Mouse (Mus musculus) frontal cortex, postnatal 10 days (tissue): ENCODE data around the gene Fam129a.
"Not testable (repeated sequence)": the region's sequence is repeated elsewhere in the genome, so short reads cannot be mapped to it uniquely, and the experiment has no call there.

Source experiments
- DNase-seq, 2 experiments: peaks; one replicate each; pipeline ENCODE4 v3.0.0; 2022; ENCODE audit warnings: low spot score in 2 of 2, mixed read lengths in 1 of 2

Gene Fam129a

DNA sequence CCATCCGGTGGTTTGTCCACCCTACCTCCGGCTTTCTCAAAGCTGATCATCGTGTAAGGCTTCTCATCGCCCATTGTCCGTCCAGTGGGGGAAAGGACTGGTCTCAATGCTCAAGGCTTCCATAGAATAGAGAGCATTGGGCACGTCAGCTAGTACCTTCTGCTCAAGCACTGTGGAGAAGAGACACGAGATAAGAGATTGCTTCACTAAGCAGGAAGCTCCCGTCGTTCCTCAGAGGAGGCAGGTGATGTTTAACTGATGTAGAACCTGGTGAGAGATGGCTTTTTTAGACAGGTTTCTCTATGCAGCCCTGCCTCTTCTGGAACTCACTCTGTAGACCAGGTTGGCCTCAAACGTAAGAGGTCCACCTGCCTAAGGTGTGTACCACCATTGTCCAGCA lies 93.4 kb downstream of the Fam129a start:
- DNase-seq, result no peak

DNA sequence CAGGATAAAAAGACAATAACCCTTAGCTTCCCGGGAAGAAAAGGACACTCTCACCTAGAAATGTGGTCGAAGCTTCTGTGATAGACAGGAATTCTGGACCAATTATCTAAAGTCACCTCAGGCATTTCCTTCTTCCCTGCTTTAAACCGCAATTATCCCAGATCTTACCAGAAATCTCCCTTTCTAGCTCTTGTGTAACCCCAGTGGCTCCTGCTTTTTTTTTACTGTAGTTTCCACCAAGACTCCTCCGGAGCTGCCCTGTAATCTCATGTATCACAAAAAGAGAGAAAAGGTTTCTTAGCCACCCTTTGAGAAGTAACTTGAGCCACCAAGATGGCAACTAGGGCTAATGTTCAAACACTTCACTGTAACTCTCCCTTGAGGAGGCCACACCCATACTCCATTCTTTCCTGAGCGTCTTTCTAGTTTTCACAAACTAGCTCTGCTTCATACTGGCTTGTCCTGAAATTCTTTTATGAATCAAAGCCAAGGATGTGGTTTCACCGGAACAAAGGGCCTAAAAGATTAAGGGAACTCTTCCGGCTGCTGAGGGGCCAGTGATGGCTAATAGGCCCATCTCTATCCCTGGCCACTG lies 93.9 kb downstream of the Fam129a start:
- no peak for DNase-seq

DNA sequence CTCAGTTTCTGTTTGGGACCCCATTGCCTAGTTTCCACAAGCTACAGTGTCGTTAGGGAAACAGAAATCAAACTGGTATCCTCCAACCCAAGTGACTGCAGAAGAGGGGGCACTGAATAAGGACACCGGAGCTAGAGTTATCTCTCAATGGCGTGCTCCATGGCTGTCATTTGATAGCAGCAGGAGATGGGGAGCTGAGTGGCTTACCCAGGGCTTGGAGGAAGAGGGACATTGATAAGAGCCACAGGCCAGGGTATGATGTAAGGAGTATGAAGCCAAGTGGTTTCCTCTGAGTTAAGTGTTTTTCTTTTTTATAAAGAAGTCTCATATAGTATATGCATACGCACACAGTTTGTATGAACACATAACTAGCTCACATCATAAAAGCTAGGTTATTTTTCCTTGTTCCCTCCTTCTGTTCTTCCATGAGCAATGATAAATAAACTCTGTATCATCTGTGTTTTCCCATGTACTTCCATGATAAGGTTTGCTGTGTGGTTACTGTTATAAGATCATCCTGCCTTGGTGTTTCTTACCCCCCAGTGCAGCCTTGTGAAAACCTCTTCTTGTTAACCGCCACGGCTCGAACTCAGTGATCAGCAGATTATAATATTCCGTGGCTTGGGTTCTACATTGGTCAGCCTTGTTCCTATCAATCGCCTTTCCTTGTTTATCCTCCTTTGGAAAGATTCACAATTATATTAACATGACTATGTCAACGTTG lies 96.5 kb downstream of the Fam129a start:
- DNase-seq, result no peak

DNA sequence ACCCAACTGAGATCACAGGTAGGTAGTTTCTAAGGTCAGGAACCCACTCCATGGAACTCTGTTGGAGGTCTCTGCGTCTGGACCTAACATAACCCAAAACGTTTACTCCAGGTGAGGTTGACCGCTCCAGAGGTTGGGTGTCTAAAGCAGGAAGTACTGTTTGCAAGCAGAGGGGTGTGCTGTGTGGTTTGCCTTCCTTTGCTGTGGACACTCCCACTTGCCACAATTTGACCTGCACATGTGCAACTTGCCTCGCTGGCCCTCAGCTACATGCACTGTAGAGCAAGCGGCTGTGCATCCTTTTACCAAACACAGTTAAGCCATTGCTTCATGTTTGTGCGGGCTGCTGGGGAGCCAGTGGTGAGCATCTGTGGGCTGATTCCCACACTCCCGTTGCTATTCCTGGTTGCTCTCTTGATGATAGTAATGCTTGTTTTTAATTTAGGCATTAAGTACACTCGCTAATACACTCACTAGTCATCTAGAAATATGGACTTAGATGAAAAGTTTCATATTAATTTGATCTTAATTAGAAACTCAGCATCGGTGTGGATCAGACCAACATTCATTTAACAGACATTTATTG lies 99.1 kb downstream of the Fam129a start:
- no peak for DNase-seq

DNA sequence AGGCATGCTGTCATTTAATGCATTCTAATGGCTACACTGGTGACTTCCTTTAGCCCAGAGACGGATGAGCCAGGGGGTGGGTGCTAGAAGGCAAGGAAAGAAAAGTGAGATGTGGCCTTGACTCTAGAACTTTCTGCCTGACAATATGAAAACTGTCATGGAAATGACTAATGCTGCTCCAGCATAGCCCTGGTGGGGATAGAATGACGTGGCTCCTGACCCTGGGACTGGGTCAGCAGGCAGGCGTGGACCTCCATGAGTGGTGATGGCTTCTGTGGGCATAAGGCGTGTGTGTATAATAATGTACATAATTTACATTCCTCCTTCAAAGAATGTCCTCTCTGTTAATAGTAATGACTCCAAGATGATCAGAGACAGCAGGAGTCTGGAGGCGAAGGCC lies 104.7 kb downstream of the Fam129a start:
- no peak for DNase-seq

DNA sequence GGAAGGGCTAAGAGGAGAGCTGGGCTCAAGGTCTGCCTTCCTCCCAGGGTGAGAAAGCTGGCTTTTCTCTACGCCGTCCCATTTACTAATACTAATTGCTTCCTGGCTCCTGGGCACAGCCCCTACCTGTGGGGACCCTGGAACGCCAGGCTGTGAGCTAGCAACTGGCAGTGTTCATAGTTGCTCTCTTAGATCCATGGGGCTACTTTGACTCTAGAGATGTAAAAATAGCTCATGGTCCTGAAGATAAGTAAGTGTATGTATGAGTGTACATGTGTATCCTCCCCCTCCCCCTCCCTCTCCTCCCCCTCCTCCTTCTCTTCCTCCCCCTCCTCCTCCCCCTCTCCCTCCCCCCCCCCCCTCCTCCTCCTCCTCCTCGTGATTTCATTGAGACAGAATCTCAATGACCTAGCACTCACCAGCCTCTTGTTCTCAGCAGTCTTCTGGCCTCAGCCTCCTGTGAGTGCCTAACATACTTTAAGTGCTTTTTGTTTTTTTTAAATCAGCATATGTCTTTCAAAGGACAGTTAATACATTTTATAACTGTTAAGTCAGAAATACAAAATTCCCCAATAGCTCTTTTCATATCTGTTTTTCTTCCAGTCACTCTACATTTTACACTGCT lies 106.3 kb downstream of the Fam129a start:
- DNase-seq, result no peak

DNA sequence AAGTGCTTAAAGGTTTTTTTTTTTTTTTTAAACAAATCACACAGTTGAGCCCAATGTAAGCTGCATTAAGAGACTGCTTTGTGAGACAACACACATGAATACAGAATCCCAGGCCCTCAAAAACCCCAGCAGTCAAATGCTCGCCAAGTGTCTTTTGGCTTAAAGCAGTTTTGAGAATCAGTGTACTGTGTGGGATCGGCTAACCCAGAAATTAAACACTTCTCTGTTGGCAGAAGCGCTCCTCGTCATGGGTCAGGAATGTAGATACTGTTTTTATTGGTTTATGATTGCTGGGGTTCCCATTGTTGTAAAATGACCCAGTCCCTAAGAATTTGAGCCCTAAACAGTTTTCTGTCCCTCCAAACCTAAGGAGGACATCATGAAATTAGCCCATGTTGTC lies 107.0 kb downstream of the Fam129a start:
- DNase-seq, result no peak

DNA sequence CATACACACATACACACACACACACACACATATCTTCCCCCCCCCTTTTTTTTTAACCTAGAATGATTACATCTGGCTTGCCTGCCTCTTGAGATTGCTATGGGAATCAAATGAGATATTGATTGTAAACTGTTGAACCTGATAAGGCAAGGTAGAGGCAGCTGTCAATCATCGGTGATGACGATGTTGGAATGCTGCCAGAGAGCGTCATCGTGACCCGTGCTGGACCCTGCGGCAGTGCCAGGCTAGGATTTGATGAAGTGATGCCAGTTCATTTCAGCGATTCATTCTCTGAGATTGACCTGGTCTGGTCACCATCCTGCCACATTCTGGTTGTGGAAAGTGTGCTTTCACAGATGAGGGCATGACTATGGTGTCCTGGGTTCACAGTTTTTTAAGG lies 108.2 kb downstream of the Fam129a start:
- DNase-seq, result no peak

DNA sequence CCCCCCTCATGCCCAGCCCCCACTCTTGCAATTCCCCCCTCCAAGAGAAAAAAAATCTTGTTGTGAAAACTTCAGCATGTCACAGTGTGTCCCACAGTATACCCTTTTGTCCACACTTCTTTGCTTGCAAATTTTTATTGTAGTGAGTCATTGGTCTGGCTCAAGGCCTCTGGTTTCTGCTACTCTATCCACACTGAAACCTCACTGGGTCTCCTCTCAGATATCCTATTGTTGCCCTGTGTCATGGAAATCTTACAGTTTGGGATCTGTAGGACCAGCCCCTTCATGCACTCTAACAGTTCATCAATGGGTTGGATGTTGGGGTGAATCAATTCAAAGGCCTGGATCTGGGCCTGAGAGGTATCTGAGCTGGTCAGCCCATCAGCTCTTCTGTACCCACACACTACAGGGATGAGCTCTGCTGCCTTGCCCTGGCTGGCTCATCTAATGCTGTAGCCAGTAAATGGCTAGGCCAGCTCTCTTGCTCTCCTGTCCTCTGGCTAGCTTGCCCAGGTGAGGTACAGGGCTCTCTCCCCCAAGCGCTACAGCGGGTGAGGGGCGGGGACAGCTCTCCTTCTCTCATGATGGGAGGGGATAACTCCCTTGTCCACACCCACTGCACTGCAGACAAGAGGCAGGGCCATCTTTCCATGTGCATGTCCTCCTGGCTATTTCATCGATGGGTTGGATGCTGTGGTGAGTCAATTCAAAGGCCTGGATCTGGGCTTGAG lies 109.1 kb downstream of the Fam129a start:
- no peak for DNase-seq

DNA sequence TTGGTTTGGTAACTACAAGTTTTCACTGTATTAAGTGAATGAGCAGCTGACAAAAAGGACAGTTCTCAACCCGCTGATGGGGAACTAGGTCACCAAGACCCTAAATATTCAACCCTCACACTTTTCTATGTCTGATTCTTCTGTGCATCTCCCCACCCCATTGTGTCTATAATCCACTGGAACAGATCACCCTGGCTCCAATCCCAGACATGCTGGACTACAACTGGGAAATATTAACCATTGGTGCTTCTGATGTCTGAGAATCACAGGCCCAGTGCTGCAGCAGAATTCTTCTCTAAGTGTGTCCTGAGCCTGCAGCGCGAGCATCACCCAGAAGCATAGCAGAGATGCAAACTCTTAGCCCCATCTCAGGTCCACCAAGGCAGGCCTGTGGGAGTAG lies 110.0 kb downstream of the Fam129a start:
- DNase-seq, result no peak

DNA sequence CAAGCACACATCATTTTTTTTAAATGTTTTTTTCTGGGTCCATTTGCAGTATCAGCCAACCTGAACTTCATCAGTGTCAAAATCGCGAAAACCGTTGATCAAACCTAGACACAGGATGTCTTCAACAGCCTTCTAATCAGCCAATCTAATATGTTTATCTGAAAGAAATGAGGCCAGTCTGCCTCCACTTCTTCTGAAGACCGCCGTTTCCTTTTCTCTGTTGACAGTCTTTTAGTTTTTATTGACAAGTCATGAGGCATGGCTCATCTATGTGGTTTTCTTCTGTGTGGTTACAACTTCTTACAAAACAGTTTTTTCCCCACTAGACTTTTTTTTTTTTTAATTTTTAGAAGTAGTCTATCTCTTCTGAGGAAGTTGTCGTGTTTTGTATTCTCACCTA lies 111.9 kb downstream of the Fam129a start:
- no peak for DNase-seq

DNA sequence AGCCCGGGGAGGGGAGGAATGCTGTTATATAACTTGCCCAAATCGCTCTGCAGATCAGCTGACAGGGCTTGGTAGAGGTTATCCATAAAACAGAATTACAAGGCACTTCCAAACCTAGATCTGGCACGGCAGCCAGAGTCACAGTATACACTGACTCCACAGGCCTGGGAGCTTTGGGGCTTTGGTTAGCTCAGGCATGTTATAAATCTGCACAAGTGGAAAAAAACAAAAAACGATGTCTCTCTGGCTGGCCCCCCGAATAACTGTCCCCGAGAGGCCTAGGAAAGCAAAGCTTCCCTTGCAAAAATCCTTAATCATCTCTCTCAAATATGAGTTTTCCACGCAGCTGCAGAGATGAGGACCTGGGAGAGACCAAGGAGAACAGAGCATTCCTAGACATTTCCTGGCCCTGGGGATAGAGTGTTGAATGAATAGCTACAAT lies 113.5 kb downstream of the Fam129a start:
- no peak for DNase-seq

DNA sequence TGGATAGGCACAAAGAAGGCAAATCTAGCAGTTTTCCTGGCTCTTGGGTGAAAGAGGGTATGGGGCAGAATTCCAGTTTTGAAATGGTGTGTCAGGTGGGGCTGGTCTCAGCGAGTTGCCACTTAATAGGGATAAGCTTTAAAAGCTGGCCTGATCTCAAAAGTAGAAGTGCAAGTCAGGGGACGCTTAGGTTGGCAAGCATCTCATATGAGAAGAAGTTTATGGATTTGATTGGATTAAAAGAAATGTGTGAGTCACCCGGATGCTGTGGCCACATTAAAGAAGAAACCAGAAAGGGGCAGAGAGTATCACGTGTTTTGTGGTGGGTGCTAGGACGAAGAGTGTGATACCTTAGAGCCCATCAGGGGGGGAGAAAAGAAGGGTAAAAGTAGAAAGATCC lies 114.0 kb downstream of the Fam129a start:
- no peak for DNase-seq

DNA sequence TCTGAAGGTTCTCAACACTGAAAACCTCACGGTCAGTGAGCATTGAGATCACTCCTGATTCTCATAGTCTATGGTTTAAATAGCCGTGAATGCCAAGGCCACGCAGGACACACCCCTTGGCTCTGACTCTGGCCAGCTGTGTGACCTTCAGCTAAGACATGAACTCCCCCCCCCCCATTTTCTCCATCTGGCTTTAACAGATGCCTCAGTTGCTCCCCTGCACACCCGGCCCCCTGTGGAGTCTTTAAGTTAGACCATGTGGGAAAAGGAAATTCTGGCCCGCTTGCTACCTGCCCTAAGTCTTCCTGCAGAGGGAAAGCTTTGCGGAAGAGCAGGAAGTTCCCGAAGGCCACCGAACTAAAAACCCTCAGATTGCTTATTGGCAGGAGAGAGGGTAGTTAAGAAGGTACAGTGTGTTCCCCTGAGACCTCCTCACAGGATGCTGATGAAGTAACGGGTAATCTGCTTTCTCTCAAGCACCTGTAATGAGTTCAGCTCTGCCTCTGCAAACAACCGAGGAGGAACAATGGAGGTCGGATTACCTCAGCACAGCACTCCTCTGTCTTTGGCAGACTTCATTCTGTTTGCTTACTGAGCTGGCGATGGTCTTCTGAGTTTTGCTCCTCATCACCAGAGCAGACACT lies 114.8 kb downstream of the Fam129a start:
- no peak for DNase-seq

DNA sequence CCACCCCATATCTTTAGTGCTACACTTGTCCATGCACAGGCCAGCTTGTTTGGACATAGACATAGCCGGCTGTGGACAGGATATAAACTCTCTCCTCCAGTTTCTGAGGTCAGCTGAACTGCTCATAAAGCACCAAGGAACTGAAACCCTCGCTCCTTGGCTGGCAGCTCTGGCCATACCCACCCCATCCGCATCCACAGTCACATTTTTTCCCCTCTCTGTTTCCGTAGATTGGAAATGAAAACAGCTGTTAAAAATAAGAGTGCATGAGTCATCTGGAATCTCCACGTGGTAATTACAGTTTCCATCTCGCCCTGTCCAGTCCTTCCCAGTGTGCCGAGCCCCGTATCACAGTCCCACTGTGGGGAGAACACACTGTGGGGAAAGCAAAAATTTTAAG lies 115.7 kb downstream of the Fam129a start:
- DNase-seq, result no peak

DNA sequence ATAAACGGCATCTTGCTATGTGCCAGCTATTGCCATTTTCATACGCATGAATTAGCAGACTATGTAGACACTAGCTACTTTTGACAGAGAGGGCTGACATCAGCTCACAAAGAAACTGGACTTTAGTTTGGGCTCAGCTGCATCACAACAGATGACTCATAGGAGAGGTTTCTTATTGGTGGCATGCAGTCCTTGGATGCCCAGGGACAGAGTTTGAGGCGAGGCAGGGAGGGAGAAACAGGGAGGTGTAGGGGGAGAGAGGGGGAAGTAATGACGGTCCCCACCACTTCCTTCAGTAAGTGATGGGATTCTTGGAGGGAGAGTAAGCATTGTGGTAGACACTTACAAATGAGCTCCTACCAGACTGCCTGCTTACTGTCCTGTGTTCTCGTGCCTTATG lies 118.0 kb downstream of the Fam129a start:
- DNase-seq, result no peak

DNA sequence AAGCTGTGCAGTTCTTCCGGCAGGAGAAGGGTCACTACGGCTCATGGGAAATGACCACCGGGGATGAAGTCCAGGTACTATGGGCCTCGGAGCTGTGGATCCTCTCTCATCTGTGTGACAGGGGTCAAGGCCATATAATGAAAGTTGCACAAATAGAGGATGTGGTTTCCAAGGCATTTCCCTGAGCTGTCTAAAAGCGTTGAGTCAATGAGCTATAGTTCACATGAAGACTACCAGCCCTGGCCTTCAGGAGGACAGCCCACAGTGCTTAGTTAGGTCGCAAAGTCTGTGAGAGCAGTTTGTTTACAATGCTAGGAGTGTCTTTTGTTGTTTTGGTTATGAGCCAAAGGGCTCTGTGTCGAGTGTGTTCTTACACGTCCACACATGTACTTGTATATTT lies 118.6 kb downstream of the Fam129a start:
- DNase-seq, result no peak

DNA sequence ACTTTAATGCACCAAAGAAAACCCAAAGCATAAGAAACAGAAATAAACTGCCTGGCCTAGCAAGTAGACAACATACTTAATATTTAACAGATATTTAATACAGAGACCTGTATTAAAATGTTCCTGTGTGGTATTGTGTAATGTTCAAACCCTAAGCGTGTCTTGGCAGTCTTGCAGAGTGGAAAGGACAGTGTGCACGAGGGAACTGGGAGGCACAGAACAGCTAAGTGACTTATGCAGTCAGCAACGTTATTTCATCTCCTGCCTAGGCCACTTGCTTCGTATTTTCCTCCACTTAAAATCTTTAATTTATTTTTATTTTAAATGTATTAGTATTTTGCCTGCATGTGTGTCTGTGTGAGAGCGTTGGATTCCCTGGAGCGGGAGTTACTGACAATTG lies 119.1 kb downstream of the Fam129a start:
- DNase-seq, result no peak

DNA sequence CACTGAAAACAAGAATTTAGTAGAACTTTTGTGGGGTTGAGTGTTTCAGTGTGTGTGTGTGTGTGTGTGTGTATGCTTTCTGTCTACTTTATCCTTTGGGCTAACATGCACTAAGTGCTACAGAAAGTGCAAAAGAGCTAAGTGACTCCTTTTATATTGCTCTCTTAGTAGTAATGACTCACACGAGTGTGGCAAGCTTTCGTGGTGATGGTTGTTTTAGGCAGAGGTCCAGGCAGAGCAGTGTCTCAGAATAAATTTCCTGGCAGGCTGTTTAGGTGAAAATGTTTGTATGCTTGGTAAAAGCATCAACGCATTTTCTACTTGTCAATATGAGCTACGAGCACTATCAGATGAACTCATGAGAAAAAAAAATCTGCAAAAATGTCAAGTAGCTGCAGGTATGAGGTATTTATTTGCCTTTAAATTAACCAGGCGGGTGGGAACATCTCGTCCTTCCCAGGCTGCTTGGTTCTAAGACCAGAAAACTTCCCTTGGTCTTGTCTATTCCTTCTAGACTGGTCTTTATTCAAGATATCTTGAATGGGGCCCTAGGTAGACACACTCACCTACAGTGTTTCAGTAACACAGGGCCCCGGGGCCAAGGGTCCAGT lies 119.7 kb downstream of the Fam129a start:
- no peak for DNase-seq

DNA sequence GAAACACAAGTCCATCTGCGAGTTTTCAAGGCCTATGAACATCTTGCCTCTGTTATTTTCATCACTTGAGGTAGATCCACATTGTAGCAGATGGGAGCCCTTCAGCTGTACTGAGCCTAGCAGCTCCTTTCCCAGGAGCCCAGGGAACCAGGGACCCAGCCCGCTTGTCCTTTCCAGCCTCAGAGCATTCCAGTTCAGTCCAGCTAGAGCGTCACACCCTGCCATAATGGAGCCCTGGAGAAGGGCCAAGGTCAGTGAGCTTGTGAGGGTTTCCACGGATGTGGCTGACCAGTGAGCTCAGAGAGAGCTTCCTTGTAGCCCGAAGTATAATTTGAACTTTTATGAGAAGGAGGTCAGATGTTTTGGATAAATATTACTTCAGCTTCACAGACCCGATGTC lies 121.9 kb downstream of the Fam129a start:
- not testable (repeated sequence) for DNase-seq

DNA sequence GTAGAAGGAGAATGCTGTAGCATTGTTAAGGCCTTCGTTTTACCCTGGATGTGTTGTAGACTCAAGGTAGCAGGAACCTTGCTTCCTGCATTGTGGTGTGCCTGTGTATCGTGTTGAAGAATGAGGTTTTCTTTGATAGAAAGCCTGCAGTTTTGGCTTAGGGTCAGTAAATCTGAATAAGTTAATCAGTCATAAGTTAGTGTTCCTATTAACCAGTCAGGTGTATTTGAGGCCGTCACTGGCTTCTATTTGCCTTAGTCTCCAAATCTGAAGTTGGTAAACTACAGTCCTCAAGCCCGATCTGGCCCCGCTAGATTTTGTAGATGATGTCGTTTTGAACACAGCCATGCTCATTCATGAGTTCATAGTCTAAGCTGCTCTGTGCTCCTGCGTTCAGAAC lies 125.8 kb downstream of the Fam129a start:
- DNase-seq, result no peak
